Mouse (Mus musculus) gastrocnemius, postnatal 25 days (tissue): ENCODE measurements around the gene Gmds. TPM values are rescaled to one million over a fixed set of nuclear protein-coding genes. Genes with fewer than 3 reads are reported as not detected.

Source experiments
- DNase-seq: peaks from one replicate; pipeline ENCODE4 v3.0.0; 2022
- total RNA-seq, 2 experiments: library from RNA; stranded (reverse); gene quantifications; 1 replicate in 1 of 2; 2 replicates in 1 of 2; pipeline ENCODE4 v1.2.3; 2021

Gene Gmds
- total RNA-seq, 2 experiments from 2014 or later, result 1.9 to 2.3 TPM

DNA sequence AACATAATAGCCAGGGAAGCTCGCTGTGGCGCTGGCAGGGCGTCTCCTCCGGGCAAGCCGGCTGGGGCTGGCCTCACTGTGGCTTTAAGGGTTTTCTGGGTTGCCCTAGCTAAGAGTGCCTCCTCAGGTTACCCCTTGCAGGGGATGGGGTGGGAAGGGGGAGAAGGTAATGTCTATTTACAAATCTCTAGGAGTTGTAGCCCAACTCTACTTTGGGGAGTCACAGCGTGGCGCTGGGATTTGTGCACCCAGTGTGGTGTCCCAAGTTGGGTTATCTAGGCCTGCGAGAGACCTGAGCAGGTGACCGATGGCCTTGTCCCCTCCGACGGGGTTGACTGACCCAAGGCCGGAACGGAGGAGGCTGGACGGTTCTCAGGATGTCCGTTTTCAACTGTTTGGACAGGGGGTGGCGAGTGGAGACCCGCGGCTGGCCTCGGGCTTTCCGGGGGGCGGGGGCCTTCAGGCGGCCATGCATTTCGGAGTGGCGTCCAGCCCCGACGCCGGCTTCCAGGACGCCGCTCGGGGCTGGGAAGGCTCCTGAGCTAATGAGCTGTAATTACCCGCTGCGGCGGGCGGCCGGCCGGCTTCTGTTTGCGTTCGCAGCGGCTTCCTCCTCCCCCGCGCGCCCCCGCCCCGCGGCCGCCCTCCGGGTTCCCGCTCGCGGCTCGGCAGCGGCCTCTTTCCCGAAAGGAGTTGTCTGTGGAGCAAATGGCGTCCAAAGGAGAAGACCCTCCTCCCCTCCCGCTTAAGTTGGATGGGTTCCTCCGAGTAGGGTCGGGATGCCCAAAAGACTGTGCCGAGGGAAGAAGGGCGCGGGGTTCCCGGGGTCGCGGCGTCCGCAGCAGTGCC is 527.6 kb downstream of the Gmds start:
- no peak for DNase-seq

DNA sequence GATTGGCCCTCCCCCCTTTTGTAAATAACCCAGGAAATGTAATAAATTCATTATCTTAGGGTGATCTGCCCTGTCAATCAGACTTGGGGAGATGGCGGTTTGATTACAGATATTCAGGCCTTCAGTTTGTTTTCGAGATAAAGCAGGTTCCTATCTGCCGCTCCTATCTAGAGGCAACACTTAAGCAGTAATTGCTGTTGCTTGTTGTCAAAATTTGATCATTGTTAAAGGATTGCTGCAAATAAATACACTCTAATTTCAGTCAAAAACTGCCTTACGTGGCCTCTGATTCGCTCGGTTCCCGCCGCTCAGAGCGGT is 528.2 kb downstream of the Gmds start:
- DNase-seq, result no peak

DNA sequence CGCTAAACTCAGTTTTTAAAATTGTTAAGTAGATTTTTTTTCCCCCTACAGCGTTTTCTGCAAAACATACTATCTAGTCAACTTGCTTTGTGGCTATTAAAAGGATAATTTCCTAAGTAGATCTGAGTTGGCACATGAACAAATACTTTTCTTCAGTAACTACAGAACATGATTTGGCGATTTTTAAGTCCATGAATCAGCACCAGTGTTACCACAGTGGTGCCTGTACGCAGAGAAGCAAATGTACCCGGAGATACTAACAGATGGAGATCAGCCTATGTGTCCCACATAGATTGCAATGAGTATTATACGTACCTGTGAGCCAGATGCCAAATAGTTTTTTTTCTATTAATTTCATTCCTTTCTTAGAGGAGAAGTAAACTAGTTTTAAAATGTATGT is 528.8 kb downstream of the Gmds start:
- no peak for DNase-seq

DNA sequence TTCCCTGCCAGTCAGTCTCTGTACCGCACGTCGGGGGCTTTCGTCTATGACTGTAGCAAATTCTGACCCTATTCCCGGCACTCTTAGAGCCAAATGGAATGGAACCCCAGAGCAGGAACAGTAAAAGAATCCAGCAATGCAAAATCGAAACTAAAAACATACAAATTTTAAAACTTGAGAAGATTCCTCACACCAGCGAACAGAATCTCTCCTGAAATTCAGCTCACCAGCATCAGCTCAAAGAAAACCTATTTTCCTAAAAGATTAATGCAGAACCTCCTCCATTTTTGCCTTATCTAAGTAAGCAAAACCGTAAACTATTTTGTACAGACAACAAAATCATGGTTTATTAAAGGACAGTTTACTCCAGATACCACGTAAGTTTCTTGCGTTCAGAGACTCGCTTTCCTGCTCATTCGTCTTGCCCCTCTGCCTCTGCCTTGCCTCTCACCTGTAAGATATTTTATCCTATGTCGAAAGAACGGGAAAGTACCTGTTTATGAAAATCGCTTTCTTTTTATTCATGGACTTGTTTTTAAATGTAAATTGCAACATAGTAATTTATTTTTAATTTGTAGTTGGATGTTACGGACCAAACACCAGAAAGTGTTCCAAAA is 529.6 kb downstream of the Gmds start:
- DNase-seq, result no peak

GRCm38 (mm10) chr13:31808116-31808803 is 530.3 kb downstream of the Gmds start:
- peak; percentile 21 for DNase-seq

DNA sequence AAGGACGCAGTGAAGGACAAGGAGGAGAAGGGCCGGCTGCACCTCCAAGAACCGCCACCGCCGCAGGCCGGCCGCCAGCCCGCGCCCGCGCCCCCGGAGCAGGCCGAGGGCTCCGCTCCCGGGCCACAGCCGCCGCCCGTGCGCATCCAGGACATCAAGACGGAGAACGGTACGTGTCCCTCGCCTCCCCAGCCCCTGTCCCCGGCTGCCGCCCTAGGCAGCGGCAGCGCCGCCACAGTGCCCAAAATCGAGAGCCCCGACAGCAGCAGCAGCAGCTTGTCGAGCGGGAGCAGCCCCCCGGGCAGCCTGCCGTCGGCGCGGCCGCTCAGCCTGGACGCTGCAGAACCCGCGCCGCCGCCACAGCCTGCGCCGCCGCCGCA is 530.8 kb downstream of the Gmds start:
- no peak for DNase-seq

GRCm38 (mm10) chr13:31806890-31807735 is 531.4 kb downstream of the Gmds start:
- DNase-seq, result peak; percentile 14

DNA sequence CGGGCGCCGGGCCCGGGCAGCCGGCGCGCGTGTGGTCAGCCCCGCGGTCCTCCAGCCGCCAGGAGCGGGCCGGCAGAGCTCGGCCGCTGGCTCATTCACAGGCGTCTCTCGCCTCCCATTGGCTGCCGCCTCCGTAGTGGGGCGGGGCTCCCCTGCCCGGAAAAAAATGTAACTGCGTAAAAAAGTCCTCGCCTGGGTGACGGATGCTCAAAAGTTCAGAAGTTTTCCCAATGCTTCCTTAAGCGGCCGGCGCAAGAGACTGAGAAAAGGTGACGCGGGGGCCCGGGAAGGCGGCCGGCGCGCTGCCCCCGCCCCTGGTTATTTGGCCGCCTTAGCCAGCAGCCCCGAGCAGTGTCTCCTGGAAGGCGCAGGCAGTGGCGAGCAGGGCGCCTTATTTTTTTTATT is 532.1 kb downstream of the Gmds start, which contains the start of gene Foxc1:
Gene Foxc1 (plus strand): TSS at position 206 of the 405 bp plus-strand sequence.
- peak; percentile 87 for DNase-seq

GRCm38 (mm10) chr13:31805831-31806427 is 532.6 kb downstream of the Gmds start:
- DNase-seq, result no peak

- DNase-seq, result no peak
Observed at GRCm38 (mm10) chr13:31804571-31804970, 534.0 kb downstream of the Gmds start.

DNA sequence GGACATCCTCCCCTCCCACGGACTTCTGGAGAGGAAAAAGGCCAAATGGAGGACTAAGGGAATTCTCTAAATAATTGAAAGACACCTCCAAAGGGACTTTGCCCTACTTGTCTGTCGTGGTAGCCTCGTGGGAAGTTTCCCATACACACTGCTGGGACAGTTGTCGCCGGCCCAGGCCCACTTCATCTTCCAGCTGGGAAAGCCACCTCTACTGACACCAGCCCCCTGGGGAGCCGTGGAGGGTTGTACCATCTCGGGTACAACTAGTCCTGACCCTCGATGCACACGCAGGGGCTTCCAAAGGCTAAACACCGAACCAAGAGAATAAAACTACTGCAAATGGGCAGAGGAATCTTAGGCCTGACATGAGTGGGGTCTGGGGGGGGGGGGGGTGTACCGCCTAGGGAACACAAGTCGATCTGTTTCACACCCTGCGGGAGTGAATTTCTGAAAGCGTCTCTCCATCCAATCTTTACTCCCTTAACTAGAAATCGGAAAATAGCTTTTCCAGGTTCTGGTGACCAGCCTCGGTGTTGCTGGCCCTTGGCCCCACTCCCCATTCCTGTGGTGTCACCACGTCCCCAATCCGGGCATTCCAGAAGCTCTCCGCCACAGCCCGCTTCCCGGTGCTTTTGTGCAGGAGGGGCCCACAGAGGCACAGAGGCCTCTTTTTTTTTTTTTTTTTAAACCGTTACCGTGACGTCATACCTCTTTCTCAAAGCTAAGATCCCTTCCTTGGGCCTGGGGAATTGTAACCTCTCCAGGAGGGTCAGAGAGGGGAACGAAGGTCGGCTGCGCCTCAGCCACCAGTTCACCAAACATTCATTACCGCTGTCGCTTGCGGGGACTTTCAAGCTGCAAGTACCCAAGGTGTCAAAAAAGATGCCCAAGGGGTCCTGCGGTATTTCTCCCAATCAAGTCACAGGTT is 535.1 kb downstream of the Gmds start:
- DNase-seq, result no peak

DNA sequence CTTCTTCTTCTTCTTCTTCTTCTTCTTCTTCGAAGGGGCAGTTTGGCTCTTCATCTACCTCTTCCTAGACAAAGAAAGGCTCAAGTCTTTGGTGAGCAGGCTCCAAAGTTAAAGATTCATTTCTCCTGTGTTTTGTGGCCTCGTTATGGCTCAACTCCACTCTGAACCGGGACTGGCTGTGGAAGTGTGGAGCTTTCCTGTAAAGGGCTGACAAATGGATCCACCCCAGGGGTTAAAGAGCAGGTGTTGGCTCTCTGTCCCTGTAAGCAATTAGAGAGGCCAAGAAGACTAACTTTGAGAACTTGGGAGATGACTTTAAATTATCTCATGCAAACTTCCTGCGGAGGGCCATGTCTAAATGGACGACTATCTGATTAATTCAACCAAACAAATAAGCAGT is 536.1 kb downstream of the Gmds start:
- no peak for DNase-seq

DNA sequence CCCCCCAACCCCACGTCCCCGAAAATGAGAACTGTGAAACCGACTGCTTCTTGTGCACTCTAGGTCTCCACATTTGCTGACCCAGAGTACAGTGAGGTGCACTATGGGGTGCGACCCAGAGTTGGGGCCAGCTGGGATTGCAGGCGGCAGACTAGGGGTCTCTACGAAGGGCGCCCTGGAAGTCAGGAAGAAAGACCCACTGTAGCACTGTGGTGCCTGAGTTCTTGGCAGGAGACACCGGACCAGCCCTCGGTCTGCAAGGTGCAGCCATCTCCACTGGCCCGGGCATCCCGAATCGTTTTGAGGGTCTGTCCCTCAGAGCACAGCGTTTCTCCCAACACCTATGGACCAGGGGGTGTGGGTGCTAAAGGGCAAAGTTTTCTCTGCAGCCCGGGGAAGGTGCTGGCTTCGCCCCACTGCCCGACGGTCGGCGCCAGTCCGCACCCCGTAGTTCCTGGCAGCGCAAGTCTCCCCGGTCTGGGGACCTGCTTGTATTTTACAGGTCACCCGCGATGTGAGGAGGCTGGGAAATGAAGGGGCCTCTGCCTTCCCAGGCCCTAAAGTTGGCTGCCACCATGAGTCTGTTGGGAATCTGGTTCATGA is 536.7 kb downstream of the Gmds start:
- DNase-seq, result no peak

- peak; percentile 68 for DNase-seq
Observed at GRCm38 (mm10) chr13:31800581-31801576, 537.7 kb downstream of the Gmds start.

DNA sequence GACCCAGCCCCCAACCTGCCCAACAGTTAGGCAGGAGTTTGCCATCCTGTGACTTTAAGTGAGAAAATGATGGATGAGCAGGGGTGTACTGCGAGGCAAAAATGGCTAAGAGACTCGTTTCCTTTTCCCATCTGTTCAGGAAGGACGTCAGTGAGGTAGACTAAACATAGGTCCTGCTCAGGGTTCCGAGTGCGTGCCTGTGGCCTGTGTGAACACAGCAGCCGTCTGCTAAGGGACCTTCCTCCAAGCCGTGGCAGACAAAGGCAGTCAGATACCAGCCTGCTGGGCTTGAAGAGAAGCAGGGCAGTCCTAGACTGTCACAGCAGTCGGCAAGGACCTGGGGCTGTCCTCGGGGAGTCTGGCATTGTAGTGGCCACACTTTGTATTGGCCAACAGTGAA is 540.5 kb downstream of the Gmds start:
- DNase-seq, result no peak

GRCm38 (mm10) chr13:31797346-31797745 is 541.2 kb downstream of the Gmds start:
- no peak for DNase-seq

DNA sequence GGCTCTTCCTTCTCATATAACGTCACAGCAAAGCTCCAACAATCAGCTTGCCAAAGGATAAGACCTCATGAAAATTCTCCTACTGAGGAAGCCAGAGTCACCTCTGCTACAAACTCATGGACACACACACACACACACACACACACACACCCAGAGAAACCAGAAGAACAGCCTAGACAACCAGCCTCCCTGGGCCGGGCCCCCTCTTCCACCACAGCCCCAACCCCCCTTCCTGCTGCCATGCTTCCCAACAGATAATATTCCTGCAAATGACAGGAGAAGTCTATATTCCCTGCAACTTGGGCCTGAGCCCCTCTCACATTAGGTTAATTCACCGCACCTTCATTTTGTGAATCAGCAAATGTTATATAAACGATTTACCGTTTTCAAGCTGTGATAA is 545.4 kb downstream of the Gmds start:
- DNase-seq, result no peak

DNA sequence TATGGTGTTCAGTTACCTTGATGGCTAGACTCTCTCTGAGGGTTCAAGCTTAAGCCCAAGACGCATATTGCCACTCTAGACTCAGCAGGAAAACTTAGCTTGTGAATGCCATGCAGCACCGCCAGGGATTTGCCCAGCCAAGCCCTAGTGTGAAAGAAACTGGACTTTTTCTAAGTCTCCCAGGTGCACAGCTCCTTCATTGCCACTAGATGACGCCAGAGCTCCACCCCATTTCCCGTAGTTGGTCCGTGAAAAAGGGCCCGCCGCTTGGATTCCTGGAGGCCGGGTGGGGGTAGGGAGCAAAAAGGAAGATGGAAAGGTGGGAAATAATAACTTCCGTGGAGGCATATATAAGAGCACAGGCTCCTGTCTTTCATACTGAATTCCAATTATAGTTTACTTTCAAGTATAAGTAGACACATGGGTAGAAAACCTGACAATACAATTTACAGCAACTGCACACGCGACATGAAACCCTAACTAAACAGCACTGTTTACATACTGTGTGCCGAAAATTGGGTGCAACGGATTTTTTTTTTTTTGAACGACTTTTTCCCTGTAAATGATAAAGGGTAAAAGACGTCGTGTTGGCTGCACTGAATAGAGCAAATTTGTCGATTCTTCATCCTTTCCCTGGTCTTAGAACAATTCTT is 545.9 kb downstream of the Gmds start:
- no peak for DNase-seq

DNA sequence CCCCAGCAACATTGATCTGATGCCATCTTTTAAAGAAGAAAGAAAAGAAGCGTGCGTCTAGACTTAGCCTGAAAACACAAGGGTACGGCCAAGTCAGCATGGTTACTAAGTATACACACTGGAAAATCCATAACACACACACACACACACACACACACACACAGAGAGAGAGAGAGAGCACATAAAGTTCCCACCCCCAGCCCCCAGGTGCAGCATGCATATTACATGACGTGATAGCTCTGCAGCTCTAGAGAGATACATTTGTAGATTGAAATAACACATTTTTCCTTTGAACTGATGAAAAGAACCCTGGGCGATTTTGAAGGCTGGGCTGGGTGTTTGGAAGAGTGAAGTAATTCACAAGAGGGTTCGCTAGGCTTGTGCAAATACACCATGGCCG is 553.8 kb downstream of the Gmds start:
- DNase-seq, result no peak
